Mouse (Mus musculus) liver, embryonic 16.5 days (tissue): ENCODE measurements around the gene Ddx46. TPM values are rescaled to one million over a fixed set of nuclear protein-coding genes. Genes with fewer than 3 reads are reported as not detected.
"Not testable (repeated sequence)": the region's sequence is repeated elsewhere in the genome, so short reads cannot be mapped to it uniquely, and the experiment has no call there.

Experiments
- ATAC-seq: fragments of 200-750 bp; cut with Nextera tagmentation; 2 replicates; pipeline ENCODE4 v1.8.0; 2017; ENCODE audit warnings: low read depth, mild to moderate bottlenecking, moderate number of reproducible peaks, moderate library complexity
- H3K27ac ChIP-seq: fragments of 300-500 bp; sonication (generic); 2 replicates; pipeline ENCODE4 v1.5.1; 2014; ENCODE audit warnings: mild to moderate bottlenecking, low read length
- H3K27me3 ChIP-seq: fragments of 300-500 bp; sonication (generic); 2 replicates; pipeline ENCODE4 v1.6.1; 2014; ENCODE audit warnings: low read depth, low read length, mixed read lengths; ENCODE audit not compliant: control insufficient read depth, insufficient read depth
- H3K36me3 ChIP-seq: fragments of 300-500 bp; sonication (generic); 2 replicates; pipeline ENCODE4 v1.6.1; 2014; ENCODE audit warnings: mild to moderate bottlenecking; ENCODE audit not compliant: control insufficient read depth, insufficient read depth
- H3K4me1 ChIP-seq: fragments of 300-500 bp; sonication (generic); 2 replicates; pipeline ENCODE4 v1.6.1; 2014; ENCODE audit warnings: low read depth, low read length, mixed read lengths; ENCODE audit not compliant: control insufficient read depth
- H3K4me2 ChIP-seq: fragments of 300-500 bp; sonication (generic); 2 replicates; pipeline ENCODE4 v1.6.1; 2014; ENCODE audit warnings: low read depth, low read length, mixed read lengths
- H3K4me3 ChIP-seq: fragments of 300-500 bp; sonication (generic); 2 replicates; pipeline ENCODE4 v1.5.1; 2014; ENCODE audit warnings: low read depth, mild to moderate bottlenecking, low read length
- H3K9ac ChIP-seq: fragments of 300-500 bp; sonication (generic); 2 replicates; pipeline ENCODE4 v1.6.1; 2014; ENCODE audit warnings: low read depth, low read length
- H3K9me3 ChIP-seq: fragments of 300-500 bp; sonication (generic); replicated peaks from 2 replicates; pipeline ENCODE4 v1.6.1; 2016; ENCODE audit warnings: low read length; ENCODE audit not compliant: control insufficient read depth
- WGBS: fragments of 180-500 bp; shearing (Covaris S2); extraction: QIAGEN DNeasy Blood & Tissue Kit; methylation state at CpG from one replicate; pipeline ENCODE4 v1.1.7; 2014; ENCODE audit not compliant: insufficient replicate concordance; 5-methylcytosine and 5-hydroxymethylcytosine counted together
- polyA plus RNA-seq: library from polyadenylated mRNA; unstranded; fragments of >200 nt; fragmentation: Nextera tagmentation; extraction: Ambion mirVana; gene quantifications from 2 replicates; pipeline ENCODE4 v1.2.1, GENCODE M21; 2015

Ddx46 gene
- polyA plus RNA-seq, 1 experiment from 2014 or later, result 14.3 TPM

DNA sequence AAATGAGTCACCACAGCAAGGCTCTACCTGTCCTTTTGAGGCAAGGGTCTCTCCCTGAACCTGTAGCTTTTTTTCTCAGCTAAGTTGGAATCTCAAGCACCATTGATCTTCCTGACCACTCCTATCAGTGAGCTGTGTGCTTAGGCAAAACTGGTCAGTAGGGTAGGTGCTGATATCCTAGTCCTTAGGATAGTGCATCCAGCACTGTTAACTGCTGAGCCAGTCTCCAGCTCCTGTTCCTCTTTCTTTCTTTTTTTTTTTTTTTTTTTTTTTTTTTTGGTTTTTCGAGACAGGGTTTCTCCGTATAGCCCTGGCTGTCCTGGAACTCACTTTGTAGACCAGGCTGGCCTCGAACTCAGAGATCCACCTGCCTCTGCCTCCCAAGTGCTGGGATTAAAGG lies 61.2 kb downstream of the Ddx46 start:
- H3K4me3 ChIP-seq, H3K27me3 ChIP-seq, ATAC-seq, H3K9me3 ChIP-seq, H3K4me2 ChIP-seq, H3K9ac ChIP-seq, H3K27ac ChIP-seq: not testable (repeated sequence)
- peaks cover 23% of the 10 kb centered on the region for H3K36me3 ChIP-seq
- peaks cover 25% of the 10 kb centered on the region for H3K4me1 ChIP-seq
- 71% methylated on average over 1 of the region's 3 CpGs for WGBS

DNA sequence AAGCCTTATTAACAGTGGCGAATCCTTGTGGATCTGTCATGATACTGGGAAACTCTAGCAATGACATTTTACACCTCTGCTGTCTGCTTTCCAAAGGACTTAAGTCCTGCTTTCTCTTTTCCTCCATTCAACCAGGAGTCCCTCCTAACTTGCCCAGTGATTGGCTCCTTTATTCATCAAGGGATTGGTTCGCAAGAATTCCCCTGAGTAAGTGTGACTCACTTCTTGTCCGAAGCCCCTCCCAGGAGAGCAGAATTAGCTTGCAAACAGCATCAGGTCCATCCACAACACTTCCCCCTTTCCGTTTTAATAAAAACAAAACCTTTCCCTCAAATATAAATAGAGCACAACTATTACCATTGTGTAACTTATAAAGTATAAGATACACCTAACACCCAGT lies 69.5 kb downstream of the Ddx46 start:
- no peak overlapping the region for H3K4me3 ChIP-seq

DNA sequence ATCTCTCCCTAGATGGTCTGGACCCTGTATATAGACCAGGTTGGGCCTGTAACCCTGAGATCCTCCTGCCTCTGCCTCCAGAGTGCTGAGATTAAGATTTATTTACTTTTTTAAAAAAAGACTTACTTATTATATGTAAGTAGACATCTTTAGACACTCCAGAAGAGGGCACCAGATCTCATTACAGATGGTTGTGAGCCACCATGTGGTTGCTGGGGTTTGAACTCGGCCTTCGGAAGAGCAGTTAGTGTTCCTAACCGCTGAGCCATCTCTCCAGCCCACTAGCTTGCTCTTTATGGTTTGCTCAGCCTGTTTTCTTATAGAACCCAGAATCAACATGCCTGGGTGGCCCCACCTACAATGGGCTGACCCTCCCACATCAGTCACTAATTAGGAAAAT lies 78.0 kb downstream of the Ddx46 start:
- no peaks in the 10 kb centered on the region for H3K9me3 ChIP-seq
- no peaks in the 10 kb centered on the region for H3K36me3 ChIP-seq
- WGBS, result 80% methylated on average over 3 of the region's 3 CpGs
- no peak overlapping the region for H3K9ac ChIP-seq
- H3K4me1 ChIP-seq, result peaks cover 11% of the 10 kb centered on the region
- no peaks in the 10 kb centered on the region for H3K27me3 ChIP-seq
- H3K4me3 ChIP-seq, result no peak overlapping the region
- no peak overlapping the region for H3K4me2 ChIP-seq
- no peak for ATAC-seq
- no peak overlapping the region for H3K27ac ChIP-seq

More for the DNA sequence above, 69.5 kb downstream of the Ddx46 start:
- Histone ChIP-seq H3K27ac (no peak overlapping the region), H3K9ac (no peak overlapping the region), H3K4me2 (no peak overlapping the region), H3K27me3 (no peaks in the 10 kb centered on the region), H3K36me3 (peaks cover 27% of the 10 kb centered on the region), H3K9me3 (no peaks in the 10 kb centered on the region), H3K4me1 (no peaks in the 10 kb centered on the region)
- 79% methylated on average over 4 of the region's 4 CpGs for WGBS
- ATAC-seq, result no peak

DNA sequence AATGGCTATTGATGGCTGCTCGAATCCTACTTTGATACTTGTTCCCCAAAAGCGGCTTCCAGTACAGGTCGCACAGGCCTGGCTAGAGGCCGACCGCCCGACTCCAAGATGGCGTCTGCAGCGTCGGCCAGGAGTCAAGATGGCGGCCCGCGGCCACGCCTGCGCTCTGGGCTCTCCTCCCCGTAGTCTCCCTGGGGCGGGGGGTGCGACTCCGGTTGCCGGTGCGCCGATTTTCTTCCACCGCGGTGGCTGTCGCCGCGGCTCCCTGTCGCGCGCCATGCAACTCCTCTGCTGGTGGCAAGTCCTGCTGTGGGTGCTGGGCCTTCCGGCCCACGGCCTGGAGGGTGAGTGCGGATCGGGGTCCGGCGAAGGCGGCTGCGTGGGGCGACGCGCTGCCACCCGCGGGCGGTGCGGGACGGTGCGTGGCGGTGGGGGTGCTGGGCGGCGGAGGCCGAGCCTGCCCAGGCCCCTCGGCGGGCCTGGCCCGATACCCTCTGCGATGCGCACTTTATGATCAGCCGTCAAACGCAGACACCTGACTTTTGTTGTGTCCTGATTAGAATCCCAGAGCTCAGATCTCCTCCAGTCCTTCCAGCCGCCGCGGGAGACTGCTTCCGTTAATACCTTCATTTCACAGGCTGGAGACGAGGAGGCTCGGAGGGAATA lies 79.8 kb downstream of the Ddx46 start, which contains the start of gene Txndc15:
Txndc15 (plus strand) TSS at position 150 of the 666 bp plus-strand sequence.
- under 1% methylated on average over 63 of the region's 63 CpGs for WGBS
- peak within 1 kb of the TSS; percentile 97 for H3K9ac ChIP-seq
- no peaks in the 10 kb centered on the region for H3K27me3 ChIP-seq
- H3K36me3 ChIP-seq, result no peaks in the 10 kb centered on the region
- H3K4me2 ChIP-seq, result peak within 1 kb of the TSS; percentile 85
- peak within 1 kb of the TSS; percentile 99 for H3K4me3 ChIP-seq
- H3K27ac ChIP-seq, result peak within 1 kb of the TSS; percentile 81
- no peaks in the 10 kb centered on the region for H3K9me3 ChIP-seq
- peaks cover 11% of the 10 kb centered on the region for H3K4me1 ChIP-seq
- ATAC-seq, result peak; percentile 97

DNA sequence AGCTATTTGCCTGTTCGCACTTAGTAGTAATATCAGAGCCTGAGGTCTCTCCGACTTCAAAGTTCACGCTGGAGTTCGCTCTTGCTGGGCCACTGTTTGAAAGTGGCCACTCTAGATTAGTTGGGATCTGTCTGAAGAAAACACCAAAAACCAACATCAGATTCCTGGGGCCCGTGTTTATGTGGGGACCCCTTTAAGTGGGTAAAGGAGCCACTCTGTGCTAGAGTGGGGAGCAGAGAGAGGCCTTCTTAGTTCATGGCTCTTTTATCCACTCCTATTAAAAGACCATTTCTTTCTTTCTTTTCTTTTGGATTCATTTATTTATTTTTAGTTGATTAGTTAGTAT lies 80.3 kb downstream of the Ddx46 start:
- WGBS, result 6% methylated on average over 5 of the region's 5 CpGs
- H3K4me2 ChIP-seq, result peak overlapping the region; percentile 85
- no peaks in the 10 kb centered on the region for H3K27me3 ChIP-seq
- peak overlapping the region; percentile 81 for H3K27ac ChIP-seq
- peak overlapping the region; percentile 99 for H3K4me3 ChIP-seq
- no peaks in the 10 kb centered on the region for H3K36me3 ChIP-seq
- H3K9me3 ChIP-seq, result no peaks in the 10 kb centered on the region
- peak overlapping the region; percentile 97 for H3K9ac ChIP-seq
- H3K4me1 ChIP-seq, result peaks cover 11% of the 10 kb centered on the region
- ATAC-seq, result no peak

DNA sequence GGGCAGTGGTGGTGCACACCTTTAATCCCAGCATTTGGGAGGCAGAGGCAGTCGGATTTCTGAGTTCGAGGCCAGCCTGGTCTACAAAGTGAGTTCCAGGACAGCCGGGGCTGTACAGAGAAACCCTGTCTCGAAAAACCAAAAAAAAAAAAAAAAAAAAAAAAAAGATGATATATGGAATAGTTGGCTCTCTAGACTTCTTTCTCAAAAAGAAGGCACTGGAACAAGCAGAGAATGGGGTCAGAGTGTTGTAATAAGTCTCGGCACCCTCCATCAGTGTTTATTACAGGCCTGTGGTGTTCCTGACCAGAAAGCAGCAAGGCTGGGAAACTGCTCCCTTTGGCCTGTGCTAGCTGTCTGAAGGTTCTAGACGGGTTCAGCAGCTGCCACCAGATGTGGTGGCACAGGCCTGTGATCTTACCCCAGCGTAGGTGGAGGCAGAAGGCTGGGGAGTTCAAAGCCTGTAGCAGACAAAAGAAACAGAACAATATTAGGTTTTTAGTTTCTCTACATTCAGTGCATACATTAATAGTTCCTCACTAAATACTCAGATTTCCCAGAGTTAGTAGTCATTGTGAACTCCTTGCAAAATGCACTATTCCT lies 81.2 kb downstream of the Ddx46 start:
- H3K27me3 ChIP-seq, result no peaks in the 10 kb centered on the region
- no peak for ATAC-seq
- H3K9ac ChIP-seq, result no peak overlapping the region
- H3K4me2 ChIP-seq, result no peak overlapping the region
- H3K9me3 ChIP-seq, result no peaks in the 10 kb centered on the region
- H3K4me3 ChIP-seq, result no peak overlapping the region
- H3K27ac ChIP-seq, result no peak overlapping the region
- peaks cover 11% of the 10 kb centered on the region for H3K4me1 ChIP-seq
- H3K36me3 ChIP-seq, result no peaks in the 10 kb centered on the region
- WGBS, result 64% methylated on average over 7 of the region's 7 CpGs

DNA sequence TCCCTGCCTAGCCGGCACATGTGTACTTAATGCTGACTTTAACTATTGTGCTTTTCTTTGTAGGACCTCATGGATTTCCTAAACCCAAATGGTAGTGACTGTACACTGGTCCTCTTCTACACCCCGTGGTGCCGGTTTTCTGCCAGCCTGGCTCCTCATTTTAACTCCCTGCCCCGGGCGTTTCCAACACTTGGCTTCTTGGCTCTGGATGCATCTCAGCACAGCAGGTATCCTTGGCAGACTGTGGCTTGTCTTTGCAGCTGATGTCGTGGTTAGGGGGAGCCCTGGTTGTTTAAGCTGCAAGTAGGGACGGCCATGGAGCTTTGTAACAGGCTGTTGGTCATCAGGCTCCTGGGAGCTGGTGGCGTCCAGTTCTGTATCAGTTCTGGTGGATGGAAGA lies 86.7 kb downstream of the Ddx46 start:
- Histone ChIP-seq H3K27ac (no peak overlapping the region), H3K4me2 (no peak overlapping the region), H3K27me3 (no peaks in the 10 kb centered on the region), H3K36me3 (no peaks in the 10 kb centered on the region), H3K4me1 (peaks cover 4% of the 10 kb centered on the region), H3K9me3 (no peaks in the 10 kb centered on the region), H3K4me3 (no peak overlapping the region), H3K9ac (no peak overlapping the region)
- 71% methylated on average over 8 of the region's 8 CpGs for WGBS
- ATAC-seq, result no peak

DNA sequence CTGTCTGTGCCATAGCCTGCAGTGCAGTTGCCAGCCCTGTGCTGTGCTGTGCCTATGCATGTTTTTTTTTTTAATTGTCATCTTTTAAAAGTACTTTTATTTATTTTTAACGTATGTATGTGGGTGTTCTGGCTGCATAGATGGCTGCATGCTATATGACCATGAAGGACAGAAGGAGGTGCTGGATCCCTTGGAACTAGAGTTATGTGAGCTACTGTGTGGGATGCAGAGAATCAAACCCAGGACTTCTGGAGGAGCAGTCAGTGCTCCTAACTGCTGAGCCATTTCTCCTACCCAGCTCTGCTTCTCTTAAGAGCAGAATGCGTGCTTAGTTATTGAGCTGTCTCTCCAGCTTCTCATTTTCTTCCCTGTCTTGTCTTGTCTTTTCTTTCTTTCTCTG lies 87.2 kb downstream of the Ddx46 start:
- H3K4me2 ChIP-seq, result no peak overlapping the region
- no peaks in the 10 kb centered on the region for H3K9me3 ChIP-seq
- WGBS, result 80% methylated on average over 2 of the region's 2 CpGs
- H3K4me1 ChIP-seq, result peaks cover 4% of the 10 kb centered on the region
- H3K4me3 ChIP-seq, result no peak overlapping the region
- no peaks in the 10 kb centered on the region for H3K36me3 ChIP-seq
- ATAC-seq, result no peak
- H3K27me3 ChIP-seq, result no peaks in the 10 kb centered on the region
- H3K9ac ChIP-seq, result no peak overlapping the region
- H3K27ac ChIP-seq, result no peak overlapping the region

DNA sequence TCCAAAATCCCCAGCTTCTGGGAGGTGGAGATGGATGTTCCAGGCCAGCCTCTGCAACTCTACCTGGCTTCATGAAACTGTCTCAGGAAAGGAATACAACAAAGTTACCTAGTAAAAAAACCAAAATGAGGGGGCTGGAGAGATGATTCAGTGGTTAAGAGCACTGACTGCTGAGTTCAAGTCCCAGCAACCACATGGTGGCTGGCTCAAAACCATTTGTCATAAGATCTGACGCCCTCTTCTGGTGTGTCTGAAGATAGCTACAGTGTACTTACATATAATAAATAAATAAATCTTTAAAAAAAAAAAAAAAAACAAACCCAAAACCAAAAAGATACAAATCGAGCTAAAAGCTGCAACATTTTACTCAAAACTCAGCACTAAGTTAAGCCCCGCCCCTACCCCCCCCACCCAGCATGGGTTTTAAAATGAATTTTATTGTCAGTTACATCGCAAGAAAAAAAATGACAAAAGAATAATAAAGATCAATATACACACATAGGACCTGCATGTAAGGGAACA lies 91.8 kb downstream of the Ddx46 start:
- Histone ChIP-seq H3K9ac (peak overlapping the region; percentile 86), H3K4me1 (peaks cover 4% of the 10 kb centered on the region), H3K9me3 (no peaks in the 10 kb centered on the region), H3K27me3 (no peaks in the 10 kb centered on the region), H3K4me2 (peak overlapping the region; percentile 95), H3K27ac (peak overlapping the region; percentile 97), H3K36me3 (no peaks in the 10 kb centered on the region), H3K4me3 (peak overlapping the region; percentile 79)
- WGBS, result 1% methylated on average over 4 of the region's 4 CpGs
- ATAC-seq, result no peak
